Mouse (Mus musculus) liver, embryonic 16.5 days (tissue): ENCODE results near the gene Sdr39u1. TPM values are rescaled to one million over a fixed set of nuclear protein-coding genes. Genes with fewer than 3 reads are reported as not detected.

Experiments used
- ATAC-seq: fragments of 200-750 bp; cut with Nextera tagmentation; 2 replicates; pipeline ENCODE4 v1.8.0; 2017; ENCODE audit warnings: low read depth, mild to moderate bottlenecking, moderate number of reproducible peaks, moderate library complexity
- H3K27ac ChIP-seq: fragments of 300-500 bp; sonication (generic); 2 replicates; pipeline ENCODE4 v1.5.1; 2014; ENCODE audit warnings: mild to moderate bottlenecking, low read length
- H3K27me3 ChIP-seq: fragments of 300-500 bp; sonication (generic); 2 replicates; pipeline ENCODE4 v1.6.1; 2014; ENCODE audit warnings: low read depth, low read length, mixed read lengths; ENCODE audit not compliant: control insufficient read depth, insufficient read depth
- H3K36me3 ChIP-seq: fragments of 300-500 bp; sonication (generic); 2 replicates; pipeline ENCODE4 v1.6.1; 2014; ENCODE audit warnings: mild to moderate bottlenecking; ENCODE audit not compliant: control insufficient read depth, insufficient read depth
- H3K4me1 ChIP-seq: fragments of 300-500 bp; sonication (generic); 2 replicates; pipeline ENCODE4 v1.6.1; 2014; ENCODE audit warnings: low read depth, low read length, mixed read lengths; ENCODE audit not compliant: control insufficient read depth
- H3K4me2 ChIP-seq: fragments of 300-500 bp; sonication (generic); 2 replicates; pipeline ENCODE4 v1.6.1; 2014; ENCODE audit warnings: low read depth, low read length, mixed read lengths
- H3K4me3 ChIP-seq: fragments of 300-500 bp; sonication (generic); 2 replicates; pipeline ENCODE4 v1.5.1; 2014; ENCODE audit warnings: low read depth, mild to moderate bottlenecking, low read length
- H3K9ac ChIP-seq: fragments of 300-500 bp; sonication (generic); 2 replicates; pipeline ENCODE4 v1.6.1; 2014; ENCODE audit warnings: low read depth, low read length
- H3K9me3 ChIP-seq: fragments of 300-500 bp; sonication (generic); replicated peaks from 2 replicates; pipeline ENCODE4 v1.6.1; 2016; ENCODE audit warnings: low read length; ENCODE audit not compliant: control insufficient read depth
- WGBS: fragments of 180-500 bp; shearing (Covaris S2); extraction: QIAGEN DNeasy Blood & Tissue Kit; methylation state at CpG from one replicate; pipeline ENCODE4 v1.1.7; 2014; ENCODE audit not compliant: insufficient replicate concordance; 5-methylcytosine and 5-hydroxymethylcytosine counted together
- polyA plus RNA-seq: library from polyadenylated mRNA; unstranded; fragments of >200 nt; fragmentation: Nextera tagmentation; extraction: Ambion mirVana; gene quantifications from 2 replicates; pipeline ENCODE4 v1.2.1, GENCODE M21; 2015

Sdr39u1 gene
- polyA plus RNA-seq, 1 experiment from 2014 or later = 14.6 TPM

DNA sequence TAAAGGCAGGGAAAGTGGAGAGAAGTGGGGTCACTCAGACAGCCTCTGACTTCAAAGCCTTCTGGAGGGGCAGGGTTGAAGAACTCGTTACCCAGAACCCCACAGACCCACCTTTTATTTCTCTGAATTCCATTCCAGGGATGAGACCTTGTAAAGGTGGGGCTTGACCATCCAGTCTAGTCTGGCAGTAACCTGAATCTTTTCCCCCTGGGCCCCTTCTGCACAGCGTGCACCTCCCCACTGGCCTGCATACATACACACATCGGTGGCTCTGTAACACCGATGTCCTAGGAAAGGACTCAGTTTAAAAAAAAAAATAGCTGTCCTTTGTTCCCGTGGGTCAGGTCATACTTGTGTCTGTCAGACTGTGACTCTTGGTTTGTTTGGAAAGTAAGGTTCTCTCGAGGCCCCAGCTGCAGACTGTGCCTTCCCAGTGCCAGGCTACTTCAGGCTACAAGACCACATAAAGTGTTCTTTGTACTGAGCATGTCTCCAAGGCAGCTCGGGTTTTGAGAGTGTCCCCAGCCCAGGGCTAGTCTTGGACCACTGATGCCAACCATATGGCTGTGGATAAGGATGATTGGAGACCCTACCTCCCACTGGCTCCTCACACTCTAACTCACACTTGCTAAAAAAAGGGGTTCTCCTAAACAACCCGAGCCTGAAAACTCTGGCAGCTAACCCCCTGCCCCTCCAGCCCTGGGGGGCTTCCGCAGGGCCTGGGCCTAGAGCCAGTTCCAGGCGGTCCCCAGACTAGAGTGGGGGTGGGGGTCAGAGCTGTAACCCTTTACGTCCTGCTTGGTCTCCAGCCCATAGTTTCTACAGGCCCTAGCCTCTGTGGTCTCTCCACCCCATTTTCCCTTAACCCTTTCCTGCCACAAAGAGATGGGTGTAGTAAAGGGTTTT lies 47.2 kb downstream of the Sdr39u1 start:
- Histone ChIP-seq H3K9me3 (no peaks in the 10 kb centered on the region), H3K27ac (peak overlapping the region; percentile 13), H3K9ac (no peak overlapping the region), H3K4me1 (peaks cover 15% of the 10 kb centered on the region), H3K36me3 (no peaks in the 10 kb centered on the region), H3K27me3 (peaks cover 4% of the 10 kb centered on the region; the same call in 1 of the 2 replicates), H3K4me3 (no peak overlapping the region), H3K4me2 (no peak overlapping the region)
- 21% methylated on average over 11 of the region's 11 CpGs for WGBS
- ATAC-seq = peak; percentile 43; the same call in 1 of the 2 replicates

DNA sequence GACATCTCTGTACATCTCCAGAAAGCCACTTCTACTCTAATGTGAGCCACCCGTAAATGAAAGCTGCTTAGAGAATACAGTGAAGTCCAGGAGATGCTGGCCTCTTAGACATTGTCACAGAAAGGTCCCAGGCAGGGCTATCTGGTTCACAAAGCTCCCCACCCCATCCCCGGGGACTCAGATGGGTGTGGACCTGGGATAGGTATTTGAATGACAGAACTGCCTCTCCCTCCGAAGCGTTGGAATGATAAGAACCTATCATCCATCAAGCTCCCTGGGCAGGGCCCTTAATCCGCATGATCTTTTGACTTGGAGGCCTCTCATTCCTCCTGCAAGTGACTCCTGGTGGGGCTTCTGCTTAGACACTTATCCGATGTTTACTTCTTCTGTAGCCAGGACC lies 49.2 kb downstream of the Sdr39u1 start:
- WGBS = 44% methylated on average over 6 of the region's 6 CpGs
- ATAC-seq = no peak

More for the DNA sequence above, 49.2 kb downstream of the Sdr39u1 start:
- H3K36me3 ChIP-seq = no peaks in the 10 kb centered on the region
- H3K9ac ChIP-seq = no peak overlapping the region
- H3K4me2 ChIP-seq = no peak overlapping the region
- H3K27me3 ChIP-seq = peaks cover 4% of the 10 kb centered on the region; the same call in 1 of the 2 replicates
- peaks cover 15% of the 10 kb centered on the region for H3K4me1 ChIP-seq
- no peak overlapping the region for H3K4me3 ChIP-seq
- no peaks in the 10 kb centered on the region for H3K9me3 ChIP-seq
- no peak overlapping the region for H3K27ac ChIP-seq

Other genes with a start within 250 kb of the Sdr39u1 start
- gene Mdp1, start 239.8 kb downstream of the Sdr39u1 start, polyA plus RNA-seq = 14.1 and 16.8 TPM in 2 replicates
- gene Gmpr2, start 228.4 kb downstream of the Sdr39u1 start, polyA plus RNA-seq = 20.9 and 22.8 TPM in 2 replicates
- gene Nedd8, start 228.2 kb downstream of the Sdr39u1 start, polyA plus RNA-seq = 212 and 230 TPM in 2 replicates
- 17.8 and 20.1 TPM in 2 replicates for gene Tinf2, start 218.5 kb downstream of the Sdr39u1 start, polyA plus RNA-seq
- gene Tgm1, start 186.4 kb downstream of the Sdr39u1 start, polyA plus RNA-seq = 2.8 and 3.1 TPM in 2 replicates
- 11.3 and 12.4 TPM in 2 replicates for gene Rabggta, start 178.0 kb downstream of the Sdr39u1 start, polyA plus RNA-seq
- gene Dhrs1, start 154.6 kb downstream of the Sdr39u1 start, polyA plus RNA-seq = 40.9 and 43.5 TPM in 2 replicates
- 18.6 and 18.7 TPM in 2 replicates for gene Nop9, start 154.6 kb downstream of the Sdr39u1 start, polyA plus RNA-seq
- gene Cideb, start 141.8 kb downstream of the Sdr39u1 start, polyA plus RNA-seq = 74.1 and 86.9 TPM in 2 replicates
- gene Ltb4r2, start 138.9 kb downstream of the Sdr39u1 start, polyA plus RNA-seq = 0.38 and 0.40 TPM in 2 replicates
- 14.2 and 16.4 TPM in 2 replicates for gene Ltb4r1, start 134.3 kb downstream of the Sdr39u1 start, polyA plus RNA-seq
- 1.9 and 2.4 TPM in 2 replicates for gene Adcy4, start 116.2 kb downstream of the Sdr39u1 start, polyA plus RNA-seq
- 15.4 and 16.4 TPM in 2 replicates for gene Ripk3, start 111.4 kb downstream of the Sdr39u1 start, polyA plus RNA-seq
- gene Nfatc4, start 77.1 kb downstream of the Sdr39u1 start, polyA plus RNA-seq = 0.71 TPM in 2 replicates
- gene Nynrin, start 46.3 kb downstream of the Sdr39u1 start, polyA plus RNA-seq = 2.7 and 2.9 TPM in 2 replicates
- 0.26 TPM in 2 replicates for gene Cbln3, start 15.9 kb downstream of the Sdr39u1 start, polyA plus RNA-seq
- gene Khnyn, start 15.3 kb downstream of the Sdr39u1 start, polyA plus RNA-seq = 10.9 and 12.8 TPM in 2 replicates
- gene Cma1, start 44.4 kb upstream of the Sdr39u1 start, polyA plus RNA-seq = 0.67 TPM in 2 replicates
- not detected in 2 replicates for gene Cma2, start 50.7 kb upstream of the Sdr39u1 start, polyA plus RNA-seq
- gene Mcpt1, start 117.7 kb upstream of the Sdr39u1 start, polyA plus RNA-seq = 0.09 TPM in 1 of 2 replicates, not detected in the other
- gene Mcpt9, start 130.2 kb upstream of the Sdr39u1 start, polyA plus RNA-seq = not detected in 2 replicates
- 0.12 and 0.15 TPM in 2 replicates for gene Mcpt2, start 141.7 kb upstream of the Sdr39u1 start, polyA plus RNA-seq
- gene Mcpt4, start 162.0 kb upstream of the Sdr39u1 start, polyA plus RNA-seq = 0.19 TPM in 1 of 2 replicates, not detected in the other
- gene Mcpt8, start 185.0 kb upstream of the Sdr39u1 start, polyA plus RNA-seq = 4.3 and 7.3 TPM in 2 replicates
- 34.2 and 40.5 TPM in 2 replicates for gene Ctsg, start 202.3 kb upstream of the Sdr39u1 start, polyA plus RNA-seq
- not detected in 2 replicates for gene Gzme, start 220.3 kb upstream of the Sdr39u1 start, polyA plus RNA-seq
- not detected in 2 replicates for gene Gzmd, start 232.3 kb upstream of the Sdr39u1 start, polyA plus RNA-seq